Mouse (Mus musculus): ENCODE measurements around the gene Sectm1a. TPM values are rescaled to one million over a fixed set of nuclear protein-coding genes. Genes with fewer than 3 reads are reported as not detected.
A peak's percentile ranks its signal among the peaks of the same experiment; 100 is the strongest.
"Not testable (repeated sequence)": the region's sequence is repeated elsewhere in the genome, so short reads cannot be mapped to it uniquely, and the experiment has no call there.

Gene Sectm1a
- under 1 TPM in 1 of 2 experiments, not detected in 1; 0.30 TPM for total RNA-seq (2021)
- long read RNA-seq, experiment 1: 0 reads
- long read RNA-seq, experiment 2, partial matches to known transcripts: 0 of 1 reads
- long read RNA-seq, experiment 2, other reads (novel, unspliced or antisense): 0 of 1 reads

GRCm38 (mm10) chr11:121081120-121081519, at the start of gene Sectm1a:
Gene Sectm1a (minus strand): TSS chr11:121081220.
- DNase-seq (ENCODE audit: low spot score in 2 of 2): no peak

GRCm38 (mm10) chr11:121129616-121130015, 48.6 kb upstream of the Sectm1a start:
- DNase-seq (ENCODE audit: low spot score in 2 of 2): no peak

DNA sequence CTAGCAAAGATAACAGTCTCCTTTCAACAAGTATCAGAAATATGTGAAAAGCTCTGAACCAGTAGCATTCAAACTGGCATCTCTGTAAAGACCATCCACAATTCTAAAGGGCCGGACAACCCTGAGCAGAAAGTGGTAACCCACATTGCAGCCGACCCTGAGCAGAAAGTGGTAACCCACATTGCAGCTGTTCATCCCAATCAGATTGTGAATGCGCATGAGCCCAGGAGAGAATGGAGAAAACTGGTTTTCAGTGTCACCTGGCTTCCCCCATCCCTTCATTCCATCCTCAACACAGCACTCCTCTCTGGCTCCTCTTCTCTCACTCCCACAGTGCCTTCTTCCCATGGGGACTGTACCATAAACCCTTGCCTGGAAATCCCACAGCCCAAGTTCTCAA, 46.4 kb upstream of the Sectm1a start:
- DNase-seq (ENCODE audit: low spot score in 2 of 2): no peak

GRCm38 (mm10) chr11:121126395-121126794, 45.4 kb upstream of the Sectm1a start:
- DNase-seq (ENCODE audit: low spot score in 2 of 2): no peak

DNA sequence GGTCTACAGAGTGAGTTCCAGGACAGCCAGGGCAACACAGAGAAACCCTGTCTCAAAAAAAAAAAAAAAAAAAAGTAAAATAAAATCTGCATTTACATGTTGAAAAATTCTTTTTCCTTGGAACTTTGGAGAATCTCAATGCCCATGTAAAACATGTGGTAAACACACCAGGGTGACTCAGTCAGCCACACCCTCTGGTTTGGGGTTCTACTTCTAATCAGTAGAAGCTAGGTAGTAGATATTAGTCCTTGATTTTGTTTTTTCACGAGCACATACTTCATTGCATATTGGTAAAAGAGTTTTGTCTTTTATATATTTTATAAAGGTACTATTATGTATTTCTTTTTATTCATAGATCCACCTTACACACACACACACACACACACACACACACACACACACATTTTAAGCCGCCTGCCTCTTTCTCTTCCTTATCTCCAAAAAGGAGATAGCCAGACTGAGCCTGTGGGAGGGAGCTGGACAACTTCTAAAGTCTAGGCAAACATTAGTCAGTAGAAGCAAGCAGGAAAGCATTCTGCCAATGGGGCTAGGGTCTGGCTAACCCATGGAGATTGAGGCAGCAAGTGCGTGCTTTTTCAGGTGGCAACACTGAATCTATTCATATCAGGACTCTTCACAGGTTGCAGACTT, 44.6 kb upstream of the Sectm1a start:
- no peak for DNase-seq (ENCODE audit: low spot score in 2 of 2)

DNA sequence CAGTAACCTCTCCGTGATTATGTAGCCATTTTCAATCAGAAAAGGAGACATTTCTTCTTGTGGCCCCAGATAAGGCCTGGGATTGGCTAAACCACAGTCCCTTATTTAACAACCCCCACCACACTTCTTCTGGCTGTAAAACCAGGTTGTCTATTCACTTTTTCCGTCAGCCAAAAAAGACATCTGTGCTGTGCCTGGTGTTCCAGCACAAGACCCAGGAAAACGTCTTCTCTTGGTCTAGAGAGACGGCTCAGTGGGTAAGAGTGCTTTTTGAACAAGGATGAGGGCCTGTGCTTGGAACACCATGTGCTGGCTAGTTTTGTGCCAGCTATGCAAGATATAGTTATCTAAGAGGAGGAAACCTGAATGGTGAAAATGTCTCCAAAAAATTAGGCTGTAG, 42.4 kb upstream of the Sectm1a start:
- no peak for DNase-seq (ENCODE audit: low spot score in 2 of 2)

GRCm38 (mm10) chr11:121122024-121122670, 41.1 kb upstream of the Sectm1a start:
- DNase-seq (ENCODE audit: low spot score in 2 of 2): no peak

DNA sequence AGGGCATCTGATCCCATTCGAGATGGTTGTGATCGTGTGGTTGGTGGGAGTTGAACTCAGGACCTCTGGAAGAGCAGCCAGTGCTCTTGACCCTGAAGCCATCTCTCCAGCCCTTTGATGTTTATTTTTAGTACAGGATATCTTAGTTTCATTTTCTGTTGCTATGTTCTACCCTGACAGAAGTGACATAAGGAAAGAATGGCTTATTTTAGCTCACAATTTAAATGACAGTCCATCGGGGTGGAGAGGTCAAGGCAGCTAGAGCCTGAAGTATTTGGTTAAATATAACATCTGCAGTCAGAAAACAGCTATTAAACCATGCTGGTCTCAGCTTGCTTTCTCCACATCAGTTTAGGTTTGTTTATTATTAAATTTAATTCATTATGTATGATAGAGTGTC, 40.1 kb upstream of the Sectm1a start:
- no peak for DNase-seq (ENCODE audit: low spot score in 2 of 2)

GRCm38 (mm10) chr11:121118577-121118976, 37.6 kb upstream of the Sectm1a start, which contains the start of gene Tex19.2:
Gene Tex19.2 (minus strand): TSS chr11:121118677.
- DNase-seq (ENCODE audit: low spot score in 2 of 2): peak in 1 of 2 experiments; percentile 0

DNA sequence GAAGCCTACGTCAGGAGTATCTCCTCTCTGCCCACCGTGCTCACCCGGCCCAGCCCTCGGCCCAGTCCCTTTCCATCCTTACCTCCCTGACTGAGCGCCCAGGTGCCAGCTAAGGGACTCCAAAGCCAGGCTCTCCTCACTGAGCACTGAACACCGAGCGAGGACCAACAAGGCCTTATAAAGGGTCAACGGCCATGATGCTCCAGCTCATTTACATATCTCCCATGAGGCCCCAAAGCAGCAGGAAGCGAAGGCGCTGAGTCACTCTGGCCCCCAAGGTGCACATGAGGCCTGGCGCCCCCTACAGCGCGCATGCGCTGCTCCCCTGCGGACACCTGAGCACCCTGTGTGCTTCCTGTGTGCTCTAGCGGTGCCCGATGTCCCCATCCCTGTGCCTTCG, 37.1 kb upstream of the Sectm1a start:
- DNase-seq (ENCODE audit: low spot score in 2 of 2): peak in 1 of 2 experiments; percentile 19

DNA sequence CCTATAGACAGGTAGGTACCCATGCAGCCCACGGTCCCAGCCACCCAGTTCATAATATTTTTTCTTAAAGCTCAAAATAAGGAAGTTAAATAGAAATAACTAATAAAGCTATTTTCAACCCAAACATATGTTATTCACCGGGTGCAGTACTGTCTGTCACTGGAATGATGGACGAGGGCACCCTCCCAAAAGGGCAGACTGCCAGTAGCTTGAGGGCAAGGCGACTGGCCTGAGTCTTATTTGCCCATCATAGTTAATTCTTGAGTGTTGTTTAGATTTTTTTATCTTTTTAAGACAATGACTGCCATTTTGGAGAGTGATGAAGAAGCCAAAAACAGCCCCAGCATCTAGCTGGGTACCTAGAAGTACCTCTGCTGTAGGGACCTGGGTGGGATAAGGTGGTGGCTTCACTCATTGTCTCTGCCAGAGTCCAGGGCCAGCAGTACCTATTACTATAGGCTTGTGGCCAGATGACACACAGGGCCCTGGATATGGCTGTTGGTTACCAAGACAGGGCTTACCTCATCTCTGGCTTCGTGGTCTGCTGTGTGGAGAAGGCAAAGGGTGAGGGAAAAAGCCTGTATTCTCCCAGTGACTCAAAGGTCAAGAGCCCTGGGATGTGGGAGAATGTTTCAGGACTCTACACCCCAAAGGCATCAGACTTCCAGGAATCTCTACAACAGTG, 31.2 kb upstream of the Sectm1a start:
- peak; percentile 40 to 58 for DNase-seq (ENCODE audit: low spot score in 2 of 2)

GRCm38 (mm10) chr11:121111601-121112000, 30.6 kb upstream of the Sectm1a start:
- no peak for DNase-seq (ENCODE audit: low spot score in 2 of 2)

DNA sequence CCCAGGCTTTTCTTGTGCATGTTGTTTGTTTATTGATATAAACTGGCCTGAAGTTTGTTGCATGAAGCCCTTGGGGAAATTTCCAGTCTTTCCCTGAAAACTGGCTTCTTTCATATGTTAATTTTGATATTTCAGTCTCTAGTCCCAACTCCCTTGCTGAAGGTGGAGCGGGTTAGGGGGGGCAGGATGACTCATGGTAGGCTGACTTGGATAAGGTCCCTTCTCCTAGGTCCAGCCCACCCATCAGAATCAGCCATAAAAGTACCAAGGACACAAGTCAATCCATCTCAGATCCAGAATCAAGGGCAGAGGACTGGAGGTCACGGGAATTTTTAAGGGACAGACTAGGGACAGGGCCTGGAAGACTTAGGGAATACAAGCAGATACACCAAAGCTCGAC, 30.0 kb upstream of the Sectm1a start:
- DNase-seq (ENCODE audit: low spot score in 2 of 2): peak; percentile 21 to 38

- DNase-seq (ENCODE audit: low spot score in 2 of 2): peak; percentile 26 to 41
Measured at GRCm38 (mm10) chr11:121109986-121110385, 29.0 kb upstream of the Sectm1a start.

DNA sequence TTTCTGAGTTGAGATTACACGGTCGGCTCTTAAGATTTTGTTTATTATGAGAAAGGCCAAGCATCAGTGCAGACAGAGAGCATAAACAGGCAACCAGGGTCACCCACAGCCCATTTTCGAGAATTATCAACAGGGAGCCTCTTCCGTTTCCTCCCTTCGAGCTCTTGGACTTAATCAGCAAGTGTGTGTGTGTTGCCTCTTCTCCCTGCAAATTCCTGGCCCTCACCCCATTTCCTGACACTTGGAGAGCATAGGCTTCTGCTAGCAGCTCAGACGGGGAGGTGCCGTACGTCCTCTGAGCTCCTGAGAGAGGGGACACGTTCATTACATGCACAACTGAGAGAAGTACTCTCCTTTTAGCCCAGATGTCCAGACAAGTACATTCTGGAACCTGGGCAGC, 27.0 kb upstream of the Sectm1a start:
- no peak for DNase-seq (ENCODE audit: low spot score in 2 of 2)

DNA sequence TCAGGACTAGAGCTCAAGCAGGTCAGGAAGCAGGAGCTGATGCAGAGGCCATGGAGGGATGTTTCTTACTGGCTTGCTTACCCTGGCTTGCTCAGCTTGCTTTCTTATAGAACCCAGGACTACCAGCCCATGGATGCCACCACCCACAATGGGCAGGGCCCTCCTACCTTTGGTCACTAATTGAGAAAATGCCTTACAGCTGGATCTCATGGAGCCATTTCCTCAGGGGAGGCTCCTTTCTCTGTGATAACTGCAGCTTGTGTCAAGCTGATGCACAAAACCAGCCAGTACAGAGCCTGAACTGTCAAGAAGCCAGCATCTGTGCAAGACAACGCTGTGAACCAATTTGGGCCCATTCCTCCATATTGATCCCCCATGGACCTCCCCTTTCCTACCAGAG, 26.2 kb upstream of the Sectm1a start:
- DNase-seq (ENCODE audit: low spot score in 2 of 2): not testable (repeated sequence)

- no peak for DNase-seq (ENCODE audit: low spot score in 2 of 2)
Measured at GRCm38 (mm10) chr11:121101124-121101805, 20.2 kb upstream of the Sectm1a start.

DNA sequence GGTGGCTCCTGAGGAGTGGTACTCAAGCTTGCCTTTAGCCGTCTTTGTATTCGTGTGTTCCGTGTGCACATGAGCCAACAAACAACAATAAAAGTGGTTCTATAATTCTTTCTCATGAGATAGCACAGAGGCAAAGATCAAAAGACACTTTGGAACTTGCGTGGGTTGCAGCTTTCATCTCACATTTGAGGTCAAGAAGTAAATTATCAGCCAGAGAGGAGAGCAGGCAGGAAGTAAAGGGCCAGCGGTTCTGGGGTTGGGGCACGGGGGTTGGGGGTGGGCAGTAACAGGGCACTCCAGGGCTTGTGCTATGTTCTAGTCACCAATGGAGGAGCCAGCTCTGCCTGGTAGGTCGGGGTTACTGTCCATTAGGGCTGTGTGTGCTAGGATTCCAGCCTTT, 19.7 kb upstream of the Sectm1a start:
- no peak for DNase-seq (ENCODE audit: low spot score in 2 of 2)

- no peak for DNase-seq (ENCODE audit: low spot score in 2 of 2)
Measured at GRCm38 (mm10) chr11:121099762-121100161, 18.7 kb upstream of the Sectm1a start.

DNA sequence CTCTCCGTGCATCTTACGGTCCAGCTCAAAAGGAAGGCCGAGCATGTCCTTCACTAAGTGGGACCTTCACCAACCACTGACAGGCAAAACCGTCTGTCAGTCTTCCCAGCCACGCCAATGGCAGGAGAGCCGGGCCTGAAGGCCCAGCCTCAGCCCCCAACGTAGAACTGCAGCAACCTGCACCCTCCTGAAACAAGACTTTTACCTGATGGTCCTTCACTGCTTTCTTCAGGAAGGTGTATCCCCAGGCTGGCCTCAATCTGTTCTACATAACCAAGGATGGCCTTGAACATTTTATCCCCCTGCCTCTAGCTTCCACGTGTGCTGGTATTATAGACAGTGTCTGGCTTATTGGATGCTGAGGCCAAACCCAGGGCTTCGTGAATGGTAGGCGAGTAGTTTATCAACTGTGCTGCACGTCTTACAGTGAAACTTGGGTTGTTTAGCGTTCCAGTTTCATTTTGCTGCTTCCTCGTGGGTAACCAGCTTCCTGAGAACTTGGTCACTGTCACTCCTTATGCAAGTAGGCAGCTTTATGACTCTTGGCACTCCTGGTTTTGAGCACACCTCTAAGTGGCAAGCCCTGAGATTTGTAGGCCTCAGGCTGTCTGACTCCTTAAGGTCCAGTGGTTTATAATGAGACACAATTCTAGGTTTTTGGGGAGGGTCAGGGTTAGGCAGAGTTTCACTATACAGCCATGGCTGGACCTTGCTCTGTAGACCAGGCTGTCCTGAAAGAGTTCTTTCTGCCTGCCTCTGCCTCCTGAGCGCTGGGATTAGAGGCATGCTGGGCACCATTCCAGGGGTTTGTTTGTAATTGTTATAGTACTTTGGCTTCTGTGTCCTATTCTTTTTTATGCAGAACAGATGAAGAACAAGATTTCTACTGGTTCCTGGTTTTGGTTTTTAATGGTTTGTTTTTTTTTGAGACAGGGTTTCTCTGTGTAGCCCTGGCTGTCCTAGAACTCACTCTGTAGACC, 11.9 kb upstream of the Sectm1a start:
- no peak for DNase-seq (ENCODE audit: low spot score in 2 of 2)
